Mouse (Mus musculus) fibroblast of lung, adult 2 months (primary cell): ENCODE measurements at regions not wholly inside any gene's neighbourhood (a gene's known extent, or its start where the extent isn't known, plus 50 kb on each side); places are given as distances from the start of the nearest gene placed in this dataset.
A peak's percentile ranks its signal among the peaks of the same experiment; 100 is the strongest.

ENCODE experiments used
- DNase-seq: peaks from one replicate; pipeline ENCODE4 v3.0.0-alpha.2; 2011; ENCODE audit warnings: low read depth

GRCm38 (mm10) chr1:83727215-83727614 is 319.2 kb upstream of the Sphkap start:
- peak; percentile 27 for DNase-seq

- no peak for DNase-seq
These were observed 315.1 kb upstream of the Sphkap start for GRCm38 (mm10) chr1:83723096-83723495.

GRCm38 (mm10) chr1:83720166-83720565 is 312.2 kb upstream of the Sphkap start:
- no peak for DNase-seq

GRCm38 (mm10) chr1:83717056-83717455 is 309.1 kb upstream of the Sphkap start:
- DNase-seq: no peak

GRCm38 (mm10) chr1:83701696-83702404 is 293.9 kb upstream of the Sphkap start:
- no peak for DNase-seq

GRCm38 (mm10) chr1:83697422-83697821 is 289.4 kb upstream of the Sphkap start:
- DNase-seq: no peak

- DNase-seq: no peak
These were observed 277.2 kb upstream of the Sphkap start for GRCm38 (mm10) chr1:83685221-83685620.

- DNase-seq: no peak
These were observed 257.3 kb upstream of the Sphkap start for GRCm38 (mm10) chr1:83665326-83665725.

- DNase-seq: no peak
These were observed 254.1 kb upstream of the Sphkap start for GRCm38 (mm10) chr1:83661808-83662802.

GRCm38 (mm10) chr1:83653661-83654060 is 245.7 kb upstream of the Sphkap start:
- DNase-seq: no peak

- no peak for DNase-seq
These were observed 237.6 kb upstream of the Sphkap start for GRCm38 (mm10) chr1:83645606-83646005.

GRCm38 (mm10) chr1:83642656-83643055 is 234.7 kb upstream of the Sphkap start:
- no peak for DNase-seq

GRCm38 (mm10) chr1:83636051-83636450 is 228.1 kb upstream of the Sphkap start:
- DNase-seq: no peak

- no peak for DNase-seq
These were observed 223.8 kb upstream of the Sphkap start for GRCm38 (mm10) chr1:83631798-83632197.

GRCm38 (mm10) chr1:83631394-83631793 is 223.4 kb upstream of the Sphkap start:
- DNase-seq: no peak

GRCm38 (mm10) chr1:83587258-83587657 is 179.3 kb upstream of the Sphkap start:
- DNase-seq: no peak

GRCm38 (mm10) chr1:83583041-83583440 is 175.0 kb upstream of the Sphkap start:
- DNase-seq: no peak

- no peak for DNase-seq
These were observed 162.0 kb upstream of the Sphkap start for GRCm38 (mm10) chr1:83569991-83570390.

GRCm38 (mm10) chr1:83568746-83569145 is 160.7 kb upstream of the Sphkap start:
- no peak for DNase-seq

- no peak for DNase-seq
These were observed 143.6 kb upstream of the Sphkap start for GRCm38 (mm10) chr1:83551617-83552016.

GRCm38 (mm10) chr1:83535461-83535860 is 127.5 kb upstream of the Sphkap start:
- DNase-seq: no peak

GRCm38 (mm10) chr1:83527803-83528202 is 119.8 kb upstream of the Sphkap start:
- no peak for DNase-seq

GRCm38 (mm10) chr1:83509356-83509755 is 101.4 kb upstream of the Sphkap start:
- DNase-seq: no peak
